Mouse (Mus musculus) heart, postnatal 0 days (tissue): ENCODE results near the gene Aox1. TPM values are rescaled to one million over a fixed set of nuclear protein-coding genes. Genes with fewer than 3 reads are reported as not detected.

Experiments used
- ATAC-seq: fragments of 200-750 bp; cut with Nextera tagmentation; 2 replicates; pipeline ENCODE4 v1.8.0; 2017; ENCODE audit warnings: low read depth, moderate number of reproducible peaks, moderate library complexity; ENCODE audit not compliant: insufficient read depth
- DNase-seq: peaks from one replicate; pipeline ENCODE4 v3.0.0-alpha.2; 2016; ENCODE audit warnings: low spot score
- H3K27ac ChIP-seq: fragments of 300-500 bp; sonication (generic); 2 replicates; pipeline ENCODE4 v1.5.1; 2014; ENCODE audit warnings: low read depth, mild to moderate bottlenecking
- H3K27me3 ChIP-seq: fragments of 300-500 bp; sonication (generic); 2 replicates; pipeline ENCODE4 v1.6.1; 2014; ENCODE audit warnings: low read length, mixed read lengths; ENCODE audit not compliant: control insufficient read depth, insufficient read depth
- H3K36me3 ChIP-seq: fragments of 300-500 bp; sonication (generic); replicated peaks from 2 replicates; pipeline ENCODE4 v1.6.1; 2014; ENCODE audit warnings: low read length, mixed read lengths; ENCODE audit not compliant: control insufficient read depth, insufficient read depth
- H3K4me1 ChIP-seq: fragments of 300-500 bp; sonication (generic); 2 replicates; pipeline ENCODE4 v1.6.1; 2014; ENCODE audit warnings: antibody characterized with exemption; ENCODE audit not compliant: control insufficient read depth, insufficient read depth
- H3K4me2 ChIP-seq: fragments of 300-500 bp; sonication (generic); 2 replicates; pipeline ENCODE4 v1.6.1; 2014; ENCODE audit warnings: low read depth, mild to moderate bottlenecking, low read length, moderate library complexity
- H3K4me3 ChIP-seq: fragments of 300-500 bp; sonication (generic); 2 replicates; pipeline ENCODE4 v1.5.1; 2014; ENCODE audit warnings: low read depth, low read length
- H3K9ac ChIP-seq: fragments of 300-500 bp; sonication (generic); replicated peaks from 2 replicates; pipeline ENCODE4 v1.6.1; 2014; ENCODE audit warnings: low read depth, low read length, mixed read lengths
- H3K9me3 ChIP-seq: fragments of 300-500 bp; sonication (generic); replicated peaks from 2 replicates; pipeline ENCODE4 v1.6.1; 2016; ENCODE audit warnings: low read length; ENCODE audit not compliant: control insufficient read depth
- CTCF ChIP-seq: IDR thresholded peaks from 2 replicates; pipeline ENCODE4 v1.5.1; 2016; ENCODE audit warnings: antibody characterized with exemption, control low read depth, low read depth
- EP300 ChIP-seq: IDR thresholded peaks from 2 replicates; pipeline ENCODE4 v1.6.1; 2016; ENCODE audit warnings: antibody characterized with exemption, low read depth
- WGBS: fragments of 180-500 bp; shearing (Covaris S2); extraction: QIAGEN DNeasy Blood & Tissue Kit; methylation state at CpG from one replicate; pipeline ENCODE4 v1.1.7; 2014; 5-methylcytosine and 5-hydroxymethylcytosine counted together
- polyA plus RNA-seq: library from polyadenylated mRNA; unstranded; fragments of >200 nt; fragmentation: Nextera tagmentation; extraction: Ambion mirVana; gene quantifications from 2 replicates; pipeline ENCODE4 v1.2.1, GENCODE M21; 2015
- total RNA-seq: library from RNA; depleted of rRNA; stranded (reverse); fragments of >200 nt; gene quantifications from 2 replicates; pipeline ENCODE4 v1.2.3, GENCODE M21; 2014; ENCODE audit warnings: low replicate concordance

Gene Aox1
- total and polyA plus RNA-seq, 2 experiments from 2014 or later, result 1.1 to 2.4 TPM

GRCm38 (mm10) chr1:58111315-58111714, 81.6 kb downstream of the Aox1 start:
- WGBS, result 78% methylated on average over 4 of the region's 4 CpGs
- ATAC-seq (no peak), DNase-seq (no peak)
- H3K9ac ChIP-seq, result no peak overlapping the region
- H3K36me3 ChIP-seq, result no peaks in the 10 kb centered on the region
- H3K4me1 ChIP-seq, result no peaks in the 10 kb centered on the region
- TF ChIP-seq EP300 (no peak), CTCF (no peak)
- no peaks in the 10 kb centered on the region for H3K27me3 ChIP-seq
- no peak overlapping the region for H3K27ac ChIP-seq
- H3K4me3 ChIP-seq, result no peak overlapping the region
- H3K4me2 ChIP-seq, result no peak overlapping the region
- no peaks in the 10 kb centered on the region for H3K9me3 ChIP-seq

GRCm38 (mm10) chr1:58112880-58113279, 83.1 kb downstream of the Aox1 start, which contains the start of gene Aox3:
TSS of gene Aox3 (plus strand) at chr1:58113130.
- H3K9me3 ChIP-seq, result no peaks in the 10 kb centered on the region
- TF ChIP-seq CTCF, result peak; percentile 81
- TF ChIP-seq EP300, result no peak
- no peaks in the 10 kb centered on the region for H3K27me3 ChIP-seq
- peak; percentile 72 for ATAC-seq
- no peaks in the 10 kb centered on the region for H3K4me1 ChIP-seq
- no peaks in the 10 kb centered on the region for H3K36me3 ChIP-seq
- 0 out of 2 replicates have a peak within 1 kb of the TSS, but pooled peaks have one; percentile 41 for H3K4me2 ChIP-seq
- peak; percentile 70 for DNase-seq
- H3K9ac ChIP-seq, result no peak within 1 kb of the TSS
- no peak within 1 kb of the TSS for H3K4me3 ChIP-seq
- no peak within 1 kb of the TSS for H3K27ac ChIP-seq
- WGBS, result 10% methylated on average over 11 of the region's 11 CpGs

DNA sequence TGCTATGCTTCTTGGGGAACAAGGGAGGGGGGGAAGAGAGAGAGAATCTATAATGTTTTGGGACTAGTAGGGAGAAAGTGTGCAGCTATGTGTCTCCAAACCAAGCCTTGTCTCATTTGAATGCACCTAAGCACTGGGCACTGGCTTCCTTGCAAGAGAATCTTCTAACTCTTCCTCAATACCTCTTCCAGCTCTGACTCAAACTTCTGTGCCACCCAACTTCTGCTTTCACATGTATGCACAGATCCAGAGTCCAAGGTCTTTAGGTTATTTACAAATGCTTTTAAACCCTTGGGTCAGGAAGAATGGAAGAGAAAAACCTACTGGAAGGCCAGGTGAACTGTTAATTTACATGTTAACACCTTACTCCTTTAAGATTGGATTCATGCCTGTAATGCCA, 83.7 kb downstream of the Aox1 start:
- Histone ChIP-seq H3K9me3 (no peaks in the 10 kb centered on the region), H3K4me3 (no peak overlapping the region), H3K36me3 (no peaks in the 10 kb centered on the region), H3K27me3 (no peaks in the 10 kb centered on the region), H3K27ac (no peak overlapping the region), H3K4me2 (no peak overlapping the region), H3K9ac (no peak overlapping the region), H3K4me1 (no peaks in the 10 kb centered on the region)
- ATAC-seq (no peak), DNase-seq (no peak)
- no peak for TF ChIP-seq EP300
- TF ChIP-seq CTCF, result no peak

- Histone ChIP-seq H3K4me3 (no peak overlapping the region), H3K27me3 (no peaks in the 10 kb centered on the region), H3K9me3 (no peaks in the 10 kb centered on the region), H3K4me1 (no peaks in the 10 kb centered on the region), H3K9ac (no peak overlapping the region), H3K36me3 (no peaks in the 10 kb centered on the region), H3K4me2 (no peak overlapping the region), H3K27ac (no peak overlapping the region)
- TF ChIP-seq EP300 (no peak), CTCF (no peak)
- WGBS, result 67% methylated on average over 6 of the region's 6 CpGs
- no peak for ATAC-seq
- DNase-seq, result no peak
Observed at GRCm38 (mm10) chr1:58114021-58114560, 84.4 kb downstream of the Aox1 start.

DNA sequence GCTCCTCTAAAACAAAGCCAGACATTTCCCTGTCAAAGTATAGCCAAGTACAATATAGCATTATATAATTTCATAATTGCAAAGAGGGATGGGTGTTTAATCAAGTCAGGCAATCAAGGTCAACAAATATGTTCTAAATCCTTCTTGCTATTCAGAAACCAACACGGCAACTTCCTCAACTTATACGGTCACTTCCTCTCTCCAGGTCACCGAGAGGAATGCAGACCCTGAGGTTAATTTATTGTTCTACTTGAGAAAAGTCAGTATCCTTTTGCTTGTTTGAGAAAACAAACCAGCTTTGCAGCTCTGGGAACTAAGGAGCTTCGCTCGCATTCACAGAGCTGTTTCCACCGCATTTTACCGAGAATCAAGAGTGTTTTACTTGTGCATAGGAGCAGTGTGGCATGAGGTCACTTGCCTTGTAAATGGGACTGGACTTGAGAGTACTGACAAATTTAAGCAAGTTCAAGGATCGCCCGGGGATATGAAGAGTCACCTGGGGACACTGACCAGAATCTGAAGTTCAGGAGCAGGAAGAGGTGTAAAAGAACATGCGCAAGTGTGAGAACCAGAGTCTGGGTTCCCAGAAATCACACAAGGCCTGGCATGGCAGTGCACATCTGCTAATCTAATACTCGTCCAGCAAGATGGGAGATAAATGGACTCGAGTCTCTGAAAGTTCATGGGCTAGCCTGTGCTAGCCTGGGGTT, 85.1 kb downstream of the Aox1 start:
- H3K36me3 ChIP-seq, result no peaks in the 10 kb centered on the region
- H3K9me3 ChIP-seq, result no peaks in the 10 kb centered on the region
- H3K27me3 ChIP-seq, result no peaks in the 10 kb centered on the region
- no peak overlapping the region for H3K27ac ChIP-seq
- ATAC-seq (no peak), DNase-seq (no peak)
- WGBS, result 66% methylated on average over 12 of the region's 12 CpGs
- H3K4me2 ChIP-seq, result no peak overlapping the region
- no peak overlapping the region for H3K9ac ChIP-seq
- no peaks in the 10 kb centered on the region for H3K4me1 ChIP-seq
- H3K4me3 ChIP-seq, result no peak overlapping the region
- TF ChIP-seq EP300, result no peak
- TF ChIP-seq CTCF, result no peak

GRCm38 (mm10) chr1:58118231-58118630, 88.5 kb downstream of the Aox1 start:
- no peak overlapping the region for H3K27ac ChIP-seq
- no peaks in the 10 kb centered on the region for H3K9me3 ChIP-seq
- ATAC-seq, result no peak
- TF ChIP-seq EP300 (no peak), CTCF (no peak)
- H3K4me2 ChIP-seq, result no peak overlapping the region
- H3K9ac ChIP-seq, result no peak overlapping the region
- WGBS, result 79% methylated on average over 3 of the region's 3 CpGs
- no peaks in the 10 kb centered on the region for H3K27me3 ChIP-seq
- no peak for DNase-seq
- H3K4me3 ChIP-seq, result no peak overlapping the region
- H3K36me3 ChIP-seq, result no peaks in the 10 kb centered on the region
- no peaks in the 10 kb centered on the region for H3K4me1 ChIP-seq
